Mouse (Mus musculus): ENCODE data around the gene Vamp8.
A peak's percentile ranks its signal among the peaks of the same experiment; 100 is the strongest.

Vamp8 gene

DNA sequence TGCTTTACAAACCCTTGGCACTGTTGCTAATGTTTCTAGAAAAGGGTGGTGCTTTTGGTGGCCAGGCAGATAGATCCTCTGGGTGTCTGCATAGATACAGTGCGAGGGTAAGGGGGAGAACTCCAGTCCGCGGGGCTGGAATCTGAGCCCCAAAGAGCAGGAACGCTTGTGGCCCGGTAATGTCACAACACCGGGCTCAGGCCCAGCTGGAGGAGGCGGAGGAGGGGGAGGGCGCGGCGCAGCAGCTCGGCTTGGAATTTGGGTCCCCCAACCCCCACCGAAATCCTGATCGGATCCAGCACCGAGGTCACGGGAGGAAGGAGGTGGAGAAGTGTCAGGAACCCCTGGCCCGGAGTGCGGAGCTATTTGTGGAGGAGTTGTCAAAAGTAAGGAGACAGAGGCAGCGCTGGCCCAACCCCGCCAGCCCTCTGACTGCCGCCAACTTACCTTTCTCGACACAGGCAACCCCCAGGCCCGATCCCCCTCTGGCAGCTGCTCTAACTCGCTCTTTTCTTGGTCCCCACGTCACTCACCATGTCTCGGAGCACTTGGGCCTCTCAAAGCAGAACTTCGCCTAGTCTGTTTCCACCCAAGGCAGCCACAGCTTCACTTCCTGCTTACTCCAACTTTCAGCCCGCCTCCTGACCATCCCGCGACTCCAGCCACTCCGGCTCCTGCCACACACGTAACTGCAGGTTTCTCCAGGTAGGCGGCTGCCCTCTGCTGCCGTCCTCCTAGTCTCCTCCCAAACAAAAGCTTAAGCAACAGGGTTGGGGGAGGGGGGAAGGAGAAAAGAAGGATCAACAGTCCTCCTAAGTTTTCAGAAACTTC is at the start of gene Vamp8:
Vamp8 (minus strand) TSS at position 763 of the 831 bp plus-strand sequence.
- peak; percentile 81 for DNase-seq (ENCODE audit: low read depth, low spot score)

DNA sequence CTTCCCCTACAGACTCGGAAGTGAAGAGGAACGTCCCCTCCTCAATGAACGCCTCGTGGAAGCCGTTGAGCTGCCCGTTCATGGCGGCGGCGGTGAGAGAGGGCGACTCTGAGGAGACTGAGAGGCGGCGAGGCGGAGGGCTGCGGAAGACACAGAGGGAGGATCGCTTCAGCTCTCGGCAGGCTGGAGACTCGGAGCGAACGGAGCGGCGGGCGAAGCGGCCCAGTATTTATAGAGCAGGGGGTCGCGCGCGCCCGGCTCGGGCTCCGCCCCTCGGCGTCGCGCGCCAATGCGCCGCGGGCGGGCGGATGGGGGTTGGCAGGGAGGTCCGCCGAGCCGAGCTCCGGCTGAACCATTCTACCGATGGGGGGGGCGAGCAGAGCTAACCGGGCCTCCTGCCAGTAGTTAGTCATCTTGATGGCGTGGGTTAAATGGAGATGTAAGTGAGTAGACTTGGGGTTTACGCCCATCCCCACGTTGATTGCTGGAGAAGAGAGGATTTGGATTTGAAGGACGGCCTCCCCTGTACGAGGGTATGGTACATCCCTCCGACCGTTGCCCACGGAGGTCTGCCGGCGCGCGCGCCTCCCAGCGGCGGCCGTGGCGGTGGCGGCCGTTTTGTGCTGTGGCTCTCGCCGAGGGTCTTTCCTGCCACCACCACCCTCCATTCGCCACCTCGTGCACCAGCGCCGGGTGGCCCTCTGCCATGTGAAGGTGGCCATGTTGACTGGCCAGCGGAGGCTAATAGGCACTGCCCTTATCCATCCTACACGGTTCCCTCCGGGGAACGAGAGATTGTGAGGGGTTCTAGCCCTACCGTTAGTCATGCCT is 49.1 kb upstream of the Vamp8 start, which contains the start of gene Mat2a:
Mat2a (minus strand) TSS at position 204 of the 831 bp plus-strand sequence.
- DNase-seq (ENCODE audit: low read depth, low spot score) = peak; percentile 96

DNA sequence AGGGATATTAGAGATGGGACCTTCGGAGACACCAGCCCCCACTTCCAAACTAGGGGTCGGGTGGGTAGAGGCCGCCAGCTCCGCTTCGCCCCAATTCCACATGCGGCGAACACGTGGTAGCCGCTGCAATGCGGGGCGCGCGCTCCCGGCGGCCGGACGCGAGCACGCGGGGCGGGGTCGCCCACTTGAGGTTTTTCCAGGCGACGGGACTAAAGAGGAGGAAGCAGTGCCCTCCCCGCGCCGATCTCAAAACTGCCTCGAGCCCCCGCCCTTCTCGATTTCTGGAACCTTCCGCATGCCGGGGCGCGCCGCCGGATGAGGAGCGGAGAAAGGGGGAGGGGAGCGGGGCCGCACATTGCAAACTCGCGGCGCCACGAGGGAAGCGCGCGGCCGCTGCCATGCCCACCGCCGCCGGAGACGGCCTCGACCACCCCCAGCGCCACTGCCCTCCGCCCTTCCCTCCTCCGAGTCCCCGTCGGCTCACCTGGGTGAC is 48.4 kb upstream of the Vamp8 start:
- peak; percentile 90 for DNase-seq (ENCODE audit: low read depth, low spot score)

DNA sequence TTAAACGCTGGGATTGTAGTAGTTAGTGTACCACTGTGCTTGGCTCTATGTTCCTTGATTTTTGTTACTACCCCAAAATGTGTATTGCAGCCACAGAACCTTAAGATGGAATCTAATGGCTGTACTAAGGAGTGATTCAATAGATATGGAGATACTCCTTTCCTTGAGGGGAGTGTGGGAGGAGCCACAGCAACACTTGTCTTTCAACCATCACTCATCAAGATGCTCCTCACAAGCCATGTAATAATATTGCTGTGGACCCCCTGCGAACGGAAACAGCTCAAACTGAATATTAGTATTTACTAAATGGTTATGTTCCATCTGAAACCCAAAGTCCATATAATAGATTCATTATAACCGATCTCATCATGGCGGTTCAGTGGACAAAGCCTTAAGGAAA is 47.7 kb upstream of the Vamp8 start:
- peak; percentile 73 for DNase-seq (ENCODE audit: low read depth, low spot score)

DNA sequence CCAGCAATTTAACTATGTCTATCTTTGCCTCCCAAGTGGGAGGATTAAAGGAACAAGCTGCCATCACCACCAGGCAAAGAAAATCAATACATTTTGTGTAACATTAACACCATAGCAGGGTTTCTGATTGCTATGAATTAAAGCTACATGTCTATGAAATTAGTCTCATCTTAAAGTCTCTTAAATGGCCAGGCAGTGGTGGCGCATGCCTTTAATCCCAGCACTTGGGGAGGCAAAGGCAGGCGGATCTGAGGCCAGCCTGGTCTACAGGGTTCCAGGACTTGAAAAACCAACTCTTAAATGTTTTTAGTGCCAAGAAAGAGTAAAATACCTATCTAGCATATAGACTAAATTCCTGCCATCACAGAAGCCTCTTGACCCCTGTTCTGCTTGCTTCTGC is 41.6 kb upstream of the Vamp8 start:
- no peak for DNase-seq (ENCODE audit: low read depth, low spot score)

DNA sequence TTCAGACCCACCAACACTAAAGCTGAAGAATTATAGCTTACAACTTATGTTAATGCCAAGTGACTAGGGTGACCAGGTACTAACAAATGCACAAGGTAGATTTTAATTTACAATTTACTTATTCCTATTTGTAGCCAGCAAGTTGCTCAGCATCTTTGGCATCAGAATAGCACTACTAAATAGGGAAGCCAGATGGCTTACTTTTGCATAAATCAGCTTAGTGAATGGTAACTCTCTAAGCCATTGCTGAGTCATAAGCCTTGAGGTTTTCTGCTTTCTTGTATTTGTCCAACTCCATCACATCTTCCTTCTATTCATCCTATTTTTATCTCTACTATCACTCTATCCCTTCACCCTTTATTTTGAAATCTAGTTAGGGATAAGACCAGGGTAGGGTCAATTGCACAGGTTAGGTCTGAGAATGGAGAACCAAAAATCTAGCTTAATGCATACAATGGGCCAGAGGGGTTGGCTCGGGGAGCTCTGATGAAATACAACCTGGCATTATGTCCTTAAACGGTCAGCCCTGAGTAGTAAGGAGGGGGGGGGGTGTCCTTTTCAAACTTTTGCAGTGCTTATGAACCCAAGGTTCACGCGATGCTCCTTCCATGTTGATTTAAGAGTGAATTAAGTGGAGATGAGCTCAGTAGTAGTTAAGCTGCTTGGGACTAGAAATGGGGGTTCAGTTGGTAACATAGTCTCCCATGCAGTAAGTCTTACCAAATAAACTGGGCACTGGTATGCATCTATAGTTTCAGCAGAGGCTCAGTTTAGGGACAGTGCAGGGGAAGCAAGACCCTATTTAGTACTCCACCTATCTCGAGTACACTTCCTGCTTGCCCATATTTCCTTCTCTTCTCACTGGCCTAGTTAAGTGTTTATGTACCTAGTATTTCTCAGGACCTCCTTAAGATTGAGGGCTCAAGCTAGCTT is 40.8 kb upstream of the Vamp8 start:
- DNase-seq (ENCODE audit: low read depth, low spot score) = peak; percentile 57

DNA sequence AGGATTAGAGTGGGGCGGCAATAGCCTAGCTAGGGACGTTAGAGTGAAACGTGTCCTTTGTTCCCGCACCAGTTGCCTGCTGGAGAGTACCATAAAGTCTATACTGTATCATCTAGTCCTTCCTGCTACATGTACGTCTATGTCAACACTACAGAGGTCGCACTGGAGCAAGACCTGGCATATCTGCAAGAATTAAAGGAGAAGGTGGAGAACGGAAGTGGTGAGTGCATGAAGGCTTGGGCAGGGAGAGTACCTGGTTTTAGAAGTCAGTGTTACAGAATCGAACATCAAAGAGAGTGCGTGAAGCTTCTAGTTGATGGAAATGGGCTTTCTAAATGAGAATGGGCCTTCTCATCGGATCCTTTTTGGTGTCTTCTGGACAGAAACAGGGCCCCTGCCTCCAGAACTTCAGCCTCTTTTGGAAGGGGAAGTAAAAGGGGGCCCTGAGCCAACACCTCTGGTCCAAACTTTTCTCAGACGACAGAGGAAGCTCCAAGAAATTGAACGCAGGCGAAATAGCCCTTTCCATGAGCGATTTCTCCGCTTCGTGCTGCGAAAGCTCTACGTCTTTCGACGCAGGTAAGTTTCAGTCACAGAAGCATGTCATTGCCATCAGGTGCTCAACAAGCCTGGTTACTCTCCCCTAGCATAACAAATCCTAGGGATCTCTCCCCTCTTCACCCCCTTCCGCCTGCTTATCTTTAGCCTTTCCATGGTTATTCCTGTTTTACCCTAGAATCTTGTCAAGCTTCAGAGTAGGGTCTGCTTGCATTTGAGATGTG is 38.7 kb upstream of the Vamp8 start:
- DNase-seq (ENCODE audit: low read depth, low spot score) = peak; percentile 41

DNA sequence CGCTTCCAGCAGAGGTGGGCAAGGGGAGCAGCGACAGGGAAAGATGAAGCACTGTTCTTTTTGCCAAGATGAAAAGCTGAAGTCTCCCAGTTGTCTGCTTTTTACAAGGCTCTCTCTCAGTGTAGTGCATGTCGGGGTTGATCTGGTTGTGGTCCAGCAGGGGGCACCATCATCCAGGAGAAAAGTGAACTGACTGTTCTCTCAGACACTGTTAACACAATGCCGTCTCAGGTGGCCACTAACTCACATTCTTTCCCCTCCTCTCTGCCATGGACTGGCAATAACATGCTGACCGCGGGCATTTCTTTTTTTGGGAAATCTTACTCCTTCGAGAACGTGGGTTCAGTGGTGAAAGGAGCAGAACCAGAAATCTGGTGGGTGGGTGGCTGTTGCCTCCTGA is 37.5 kb upstream of the Vamp8 start:
- DNase-seq (ENCODE audit: low read depth, low spot score) = peak; percentile 80

DNA sequence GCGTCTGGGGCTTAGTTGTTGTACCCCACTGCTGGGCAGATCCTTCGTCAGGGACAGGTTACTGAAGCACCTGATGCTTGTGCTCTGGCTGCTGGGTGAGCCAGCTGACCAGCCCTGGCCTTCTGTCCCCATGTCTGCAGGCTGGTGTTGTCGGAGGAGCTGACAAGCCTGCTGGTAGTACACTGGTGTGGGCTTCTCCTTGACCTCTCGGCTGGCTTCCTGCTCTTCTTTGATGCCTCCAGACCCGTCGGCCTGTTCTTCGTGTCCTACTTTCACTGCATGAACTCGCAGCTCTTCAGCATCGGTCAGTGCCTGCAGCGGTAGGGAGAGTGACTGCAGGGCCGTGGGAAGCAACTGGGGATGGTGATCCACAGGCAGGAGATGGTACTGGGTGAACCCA is 35.1 kb upstream of the Vamp8 start:
- no peak for DNase-seq (ENCODE audit: low read depth, low spot score)

DNA sequence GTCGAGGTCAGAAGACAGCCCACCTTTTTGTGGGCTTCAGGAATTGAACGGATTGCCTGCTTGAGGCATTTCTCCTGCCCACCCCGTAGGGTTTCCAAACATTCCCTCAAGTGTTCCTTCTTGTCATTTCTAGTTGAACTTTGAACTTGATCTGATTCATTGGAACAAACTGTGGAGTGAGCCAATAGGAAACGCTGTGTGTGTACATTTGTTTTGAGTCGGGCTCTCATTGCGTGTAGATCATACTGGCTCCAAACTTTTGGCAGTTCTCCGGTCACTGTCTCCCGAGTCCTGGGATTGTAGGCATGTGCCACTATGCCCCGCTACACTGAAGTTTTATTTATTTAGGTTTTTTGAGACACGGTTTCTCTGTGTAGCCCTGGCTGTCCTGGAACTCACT is 30.4 kb upstream of the Vamp8 start:
- no peak for DNase-seq (ENCODE audit: low read depth, low spot score)

DNA sequence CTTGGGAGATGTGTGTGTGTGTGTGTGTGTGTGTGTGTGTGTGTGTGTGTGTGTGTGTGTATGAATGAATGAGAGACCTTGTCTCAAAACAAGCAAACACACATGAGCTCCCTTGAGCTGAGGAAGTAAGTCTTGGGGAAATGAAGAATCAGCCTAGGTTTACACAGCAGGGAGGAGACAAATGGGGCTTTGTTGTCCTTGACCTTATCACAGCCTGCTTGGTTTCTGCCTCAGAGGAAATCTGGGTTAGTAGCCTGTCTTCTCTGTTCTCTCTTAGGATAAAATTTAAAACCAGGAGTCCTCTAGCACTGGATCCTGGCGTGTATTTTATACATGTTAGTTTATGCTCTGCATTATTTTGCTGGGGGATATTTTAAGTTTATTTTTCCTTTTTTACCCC is 29.3 kb upstream of the Vamp8 start:
- no peak for DNase-seq (ENCODE audit: low read depth, low spot score)

DNA sequence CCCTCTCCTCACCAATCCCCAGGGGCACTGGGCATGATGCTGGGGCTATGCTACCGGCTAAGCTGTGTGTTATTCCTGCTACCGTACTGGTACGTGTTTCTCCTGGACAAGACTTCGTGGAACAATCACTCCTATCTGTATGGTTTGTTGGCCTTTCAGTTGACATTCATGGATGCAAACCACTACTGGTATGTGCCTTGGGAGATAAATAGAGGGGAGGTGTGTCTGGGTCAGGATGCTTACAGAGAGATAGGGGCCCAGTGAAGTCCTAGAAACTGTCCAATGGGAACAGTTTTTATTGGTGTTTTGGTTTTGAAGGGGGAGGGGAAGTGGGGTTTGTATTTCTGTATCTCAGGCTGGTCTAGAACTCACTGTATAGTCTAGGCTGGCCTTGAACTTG is 27.8 kb upstream of the Vamp8 start:
- DNase-seq (ENCODE audit: low read depth, low spot score) = no peak

DNA sequence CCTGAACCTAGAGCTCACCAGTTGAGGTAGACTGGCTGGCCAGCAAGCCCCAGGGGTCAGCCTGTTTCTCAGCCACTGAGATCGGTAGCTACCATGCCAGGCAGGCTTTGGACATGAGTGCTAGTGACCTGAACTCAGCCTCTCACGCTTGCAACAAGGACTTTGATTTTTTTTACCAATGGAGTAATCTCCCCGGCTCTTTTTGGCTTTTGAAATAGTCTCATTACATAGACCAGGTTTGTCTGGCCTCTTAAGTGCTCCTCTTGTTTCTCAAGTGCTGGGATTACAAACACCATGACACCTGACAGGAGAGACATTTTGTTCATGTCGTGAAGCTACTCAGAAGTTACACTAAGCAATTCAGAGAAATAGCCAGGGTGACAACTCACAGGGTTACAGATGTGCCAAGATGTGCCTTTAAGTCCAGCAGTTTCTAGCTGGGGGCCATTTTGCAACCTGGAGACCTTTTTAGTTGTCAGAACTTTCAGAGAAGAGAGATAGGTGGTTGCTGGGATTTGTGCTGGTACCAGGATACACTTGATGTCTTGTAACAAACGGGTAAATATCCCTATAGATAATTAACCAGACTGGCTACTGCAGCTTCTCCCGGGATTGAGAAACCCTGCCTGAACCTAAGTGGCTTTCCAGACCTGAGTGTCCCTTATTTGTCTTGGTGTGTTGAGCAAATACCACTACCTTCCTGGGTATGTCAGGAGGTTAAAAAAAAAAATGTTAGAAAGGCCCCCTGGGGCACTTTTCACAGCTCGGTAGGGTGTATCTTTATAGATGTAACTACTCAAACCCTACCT is 25.7 kb upstream of the Vamp8 start:
- DNase-seq (ENCODE audit: low read depth, low spot score) = no peak

DNA sequence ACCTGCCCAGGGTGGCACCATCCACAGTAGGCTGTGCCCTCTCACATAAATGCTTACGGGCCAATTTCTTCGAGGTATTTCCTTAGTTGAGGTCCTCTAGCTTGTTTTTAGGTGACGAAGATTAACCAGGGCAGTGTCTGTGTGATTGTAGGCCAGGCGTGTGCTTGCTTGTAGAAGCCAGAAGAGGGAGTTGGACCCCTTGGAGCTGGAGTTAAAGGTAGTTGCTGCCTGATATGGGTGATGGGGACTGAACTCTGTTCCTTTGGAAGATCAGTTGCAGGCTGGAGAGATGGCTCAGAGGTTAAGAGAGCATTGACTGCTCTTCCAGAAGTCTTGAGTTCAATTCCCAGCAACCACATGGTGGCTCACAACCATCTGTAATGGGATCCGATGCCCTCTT is 24.7 kb upstream of the Vamp8 start:
- DNase-seq (ENCODE audit: low read depth, low spot score) = peak; percentile 53

DNA sequence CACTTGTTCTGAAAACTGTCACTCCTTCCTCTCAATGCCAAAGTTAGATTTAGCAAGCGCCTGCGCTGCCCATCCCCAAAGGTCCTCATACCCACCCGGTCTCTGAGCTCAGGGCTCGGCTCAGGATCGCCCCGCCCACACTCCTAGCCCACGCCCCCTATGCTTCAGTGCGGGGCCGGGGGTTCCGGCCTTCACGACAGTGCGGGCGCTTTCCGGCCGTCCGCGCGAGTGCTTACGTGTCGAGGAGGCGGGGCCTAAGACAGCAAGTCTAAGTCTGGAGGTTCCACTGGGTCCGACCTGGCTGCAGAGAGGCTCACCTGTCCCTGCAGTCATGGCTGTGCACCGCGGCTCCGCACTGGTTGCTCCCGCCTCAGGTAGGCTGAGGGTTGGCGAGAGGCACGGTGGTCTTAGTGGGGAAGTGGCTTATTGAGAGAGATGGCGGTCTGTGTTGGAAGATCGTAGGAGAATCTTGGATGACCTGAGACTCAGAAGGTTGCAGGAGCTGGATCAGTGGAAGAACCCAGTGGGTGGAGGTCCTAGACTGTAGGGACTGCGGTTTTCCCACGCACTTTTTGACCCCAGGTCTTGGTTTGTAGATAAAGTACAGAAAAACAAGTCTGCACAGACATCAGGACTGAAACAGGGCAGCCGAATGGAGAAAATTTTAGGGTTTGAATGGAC is 23.7 kb upstream of the Vamp8 start, which contains the start of gene Ggcx:
Ggcx (plus strand) TSS at position 233 of the 681 bp plus-strand sequence.
- DNase-seq (ENCODE audit: low read depth, low spot score) = peak; percentile 98

DNA sequence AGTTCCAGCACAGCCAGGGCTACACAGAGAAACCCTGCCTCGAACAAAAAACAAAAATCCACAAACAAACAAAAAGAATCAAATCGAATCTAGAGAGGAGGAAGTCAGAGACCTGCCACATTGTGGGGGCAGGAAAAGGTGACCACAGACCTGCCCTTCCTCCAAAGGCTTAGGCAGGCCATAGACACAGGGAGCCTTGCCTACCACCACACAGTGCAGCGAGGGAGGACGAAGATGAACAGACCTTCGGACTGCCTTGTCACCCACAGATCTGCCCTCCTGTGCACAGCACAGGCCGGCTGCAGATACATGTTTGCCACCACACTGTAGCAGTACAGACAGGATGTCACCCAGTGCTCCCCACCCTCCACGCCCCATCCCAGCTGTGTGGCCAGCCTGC is 20.0 kb upstream of the Vamp8 start:
- DNase-seq (ENCODE audit: low read depth, low spot score) = no peak

DNA sequence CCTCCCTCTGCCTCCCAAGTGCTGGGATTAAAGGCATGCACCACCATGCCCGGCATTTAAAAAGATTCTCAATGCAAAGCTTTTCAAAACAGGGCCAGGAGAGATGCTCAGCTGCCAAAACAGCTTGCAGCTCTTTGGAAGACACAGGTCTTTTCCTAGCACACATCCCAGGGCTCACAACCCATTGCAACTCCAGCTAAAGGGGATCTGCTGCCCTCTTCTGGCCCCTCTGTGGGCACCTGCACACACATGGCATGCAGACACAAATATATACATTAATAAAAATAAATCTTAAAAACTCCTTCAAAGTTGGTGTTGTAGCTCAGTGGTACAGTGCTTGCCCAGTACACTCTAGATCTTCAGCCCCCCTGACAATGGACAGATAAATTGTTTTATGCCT is 19.5 kb upstream of the Vamp8 start:
- peak; percentile 61 for DNase-seq (ENCODE audit: low read depth, low spot score)

DNA sequence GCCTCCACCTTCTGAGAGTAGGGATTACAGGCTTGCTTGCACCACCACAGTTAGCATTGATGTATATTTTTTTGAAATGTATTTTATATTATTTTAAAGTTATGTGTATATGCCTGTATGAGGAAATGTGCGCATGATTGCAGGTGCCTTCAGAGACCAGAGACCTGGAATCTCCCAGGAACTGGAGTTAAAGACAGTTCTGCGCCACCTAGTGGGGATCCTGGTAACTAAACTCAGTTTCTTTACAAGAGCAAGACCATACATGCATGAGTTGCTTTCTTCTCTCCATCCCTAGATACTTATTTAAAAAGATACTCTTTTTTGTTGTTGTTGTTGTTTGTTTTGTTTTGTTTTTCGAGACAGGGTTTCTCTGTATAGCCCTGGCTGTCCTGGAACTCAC is 19.1 kb upstream of the Vamp8 start:
- DNase-seq (ENCODE audit: low read depth, low spot score) = peak; percentile 88

DNA sequence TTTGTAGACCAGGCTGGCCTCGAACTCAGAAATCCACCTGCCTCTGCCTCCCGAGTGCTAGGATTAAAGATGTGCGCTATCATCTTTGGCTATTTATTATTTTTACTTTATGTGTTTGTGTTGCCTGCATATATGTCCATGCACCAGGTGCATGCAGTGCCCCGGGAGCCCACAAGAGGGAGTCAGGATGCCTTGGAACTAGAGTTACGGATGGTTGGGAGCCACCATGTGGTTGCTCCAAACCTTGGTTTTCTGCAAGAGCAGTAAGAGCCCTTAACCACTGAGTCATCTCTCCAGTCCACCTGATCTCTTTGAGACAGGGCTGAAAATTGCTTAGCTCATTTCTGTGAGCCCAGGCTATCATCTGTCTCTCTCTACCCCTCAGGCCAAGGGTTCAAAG is 16.6 kb upstream of the Vamp8 start:
- peak; percentile 94 for DNase-seq (ENCODE audit: low read depth, low spot score)
